Mouse (Mus musculus) E14TG2a.4 (cell line): ENCODE results near the gene Rin2.

Experiments used
- CTCF ChIP-seq: conservative IDR thresholded peaks from 2 replicates; pipeline ENCODE4 v1.5.1; 2014; ENCODE audit warnings: low read length
- NANOG ChIP-seq: IDR thresholded peaks from 2 replicates; pipeline ENCODE4 v1.6.1; 2014; ENCODE audit warnings: borderline replicate concordance, low read length, mixed read lengths
- POU5F1 ChIP-seq: IDR thresholded peaks from 2 replicates; pipeline ENCODE4 v1.6.1; 2014; ENCODE audit warnings: low read length, borderline replicate concordance

DNA sequence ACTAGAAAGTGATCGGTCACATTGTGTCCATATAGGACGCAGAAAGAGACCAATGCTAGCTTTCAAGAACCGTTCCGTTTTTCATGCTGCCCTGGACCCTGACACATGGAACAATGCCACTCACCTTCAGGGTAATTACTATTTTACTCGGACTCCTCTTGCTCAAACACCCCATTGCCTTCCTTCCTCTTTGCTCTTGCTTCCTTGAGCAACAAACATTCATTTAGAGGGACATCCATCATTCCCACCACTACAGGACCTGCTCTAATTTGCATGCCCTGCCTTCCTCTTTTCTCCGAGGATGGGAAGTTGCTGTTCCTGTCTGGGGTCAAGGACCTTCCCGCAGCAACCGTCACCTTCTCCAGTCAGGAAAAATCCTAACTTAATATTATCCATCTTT is 9.9 kb downstream of the Rin2 start:
- TF ChIP-seq CTCF: no peak
- TF ChIP-seq POU5F1: no peak
- no peak for TF ChIP-seq NANOG
